Mouse (Mus musculus) limb, embryonic 15.5 days (tissue): Measurements from ENCODE around the gene Adam11. TPM values are rescaled to one million over a fixed set of nuclear protein-coding genes. Genes with fewer than 3 reads are reported as not detected.
A peak's percentile ranks its signal among the peaks of the same experiment; 100 is the strongest.
"Not testable (repeated sequence)": the region's sequence is repeated elsewhere in the genome, so short reads cannot be mapped to it uniquely, and the experiment has no call there.

Experiments
- ATAC-seq: fragments of 200-750 bp; cut with Nextera tagmentation; 2 replicates; pipeline ENCODE4 v1.8.0; 2017; ENCODE audit warnings: low read depth, moderate TSS enrichment; ENCODE audit not compliant: insufficient number of reproducible peaks, low FRiP score, low TSS enrichment
- H3K27ac ChIP-seq: fragments of 300-500 bp; sonication (generic); 2 replicates; pipeline ENCODE4 v1.5.1; 2015; ENCODE audit warnings: moderate library complexity, mild to moderate bottlenecking, inconsistent platforms
- H3K27me3 ChIP-seq: fragments of 300-500 bp; sonication (generic); 2 replicates; pipeline ENCODE4 v1.6.1; 2015; ENCODE audit warnings: inconsistent platforms
- H3K36me3 ChIP-seq: fragments of 300-500 bp; sonication (generic); 2 replicates; pipeline ENCODE4 v1.6.1; 2015; ENCODE audit warnings: inconsistent platforms
- H3K4me1 ChIP-seq: fragments of 300-500 bp; sonication (generic); 2 replicates; pipeline ENCODE4 v1.6.1; 2015; ENCODE audit warnings: inconsistent platforms
- H3K4me2 ChIP-seq: fragments of 300-500 bp; sonication (generic); 2 replicates; pipeline ENCODE4 v1.6.1; 2015; ENCODE audit warnings: mild to moderate bottlenecking, inconsistent platforms
- H3K4me3 ChIP-seq: fragments of 300-500 bp; sonication (generic); 2 replicates; pipeline ENCODE4 v1.5.1; 2015; ENCODE audit warnings: mild to moderate bottlenecking, inconsistent platforms
- H3K9ac ChIP-seq: fragments of 300-500 bp; sonication (generic); 2 replicates; pipeline ENCODE4 v1.6.1; 2015; ENCODE audit warnings: inconsistent platforms
- H3K9me3 ChIP-seq: fragments of 300-500 bp; sonication (generic); 2 replicates; pipeline ENCODE4 v1.6.1; 2016; ENCODE audit warnings: inconsistent platforms
- WGBS: fragments of 180-500 bp; shearing (Covaris S2); methylation state at CpG from one replicate; pipeline ENCODE4 v1.1.7; 2015; 5-methylcytosine and 5-hydroxymethylcytosine counted together
- polyA plus RNA-seq: library from polyadenylated mRNA; unstranded; fragments of >200 nt; fragmentation: Nextera tagmentation; extraction: Ambion mirVana; gene quantifications from 2 replicates; pipeline ENCODE4 v1.2.1, GENCODE M21; 2015

Adam11 gene
- polyA plus RNA-seq = 5.1 and 6.0 TPM in 2 replicates

DNA sequence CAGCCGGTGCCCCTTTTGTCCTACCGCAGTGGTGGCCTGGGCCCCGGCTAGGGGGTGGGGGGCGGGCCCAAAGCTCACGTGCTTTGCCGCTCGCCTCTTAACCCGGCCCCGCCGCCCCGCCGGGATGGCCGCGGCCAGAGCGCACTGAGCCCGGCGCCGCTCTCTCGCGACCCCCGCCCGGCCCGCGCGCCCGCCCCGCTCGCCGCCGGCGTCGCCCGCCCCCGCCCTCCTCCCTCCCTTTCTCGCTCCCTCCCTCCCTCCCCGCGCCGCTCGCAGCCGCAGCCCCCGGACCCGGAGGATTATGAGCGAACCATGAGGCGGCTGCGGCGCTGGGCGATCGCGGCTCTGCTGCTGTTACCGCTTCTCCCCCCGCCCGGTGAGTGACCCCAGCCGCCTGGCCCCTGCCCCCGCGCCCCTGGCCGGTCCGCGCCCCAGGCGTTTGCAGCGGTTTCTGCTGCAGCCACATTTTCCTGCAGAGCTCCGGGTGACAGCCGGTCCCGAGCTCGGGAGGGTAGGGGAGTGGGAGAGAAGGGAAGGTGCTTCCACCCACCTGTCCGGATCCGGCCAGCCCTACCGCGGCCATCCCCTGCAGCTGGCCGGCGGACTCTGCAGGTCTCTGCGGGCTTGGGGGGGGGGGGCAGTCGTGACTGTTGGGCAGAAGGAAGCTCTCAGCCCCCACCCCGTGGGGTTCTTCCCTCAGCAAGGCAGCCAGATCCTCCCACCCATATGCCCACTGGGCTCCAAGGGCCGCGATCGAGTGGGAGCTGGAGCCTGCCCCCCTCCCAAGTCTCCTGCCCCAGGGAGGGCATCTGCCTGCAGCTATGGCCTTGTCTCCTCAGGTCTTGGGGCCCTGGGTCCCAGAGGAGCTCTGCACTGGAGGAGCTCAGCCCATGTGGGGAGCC, at the start of gene Adam11:
Adam11 (plus strand) TSS at position 131 of the 902 bp plus-strand sequence.
- WGBS = under 1% methylated on average over 45 of the region's 76 CpGs

GRCm38 (mm10) chr11:102712411-102712810, 48.8 kb upstream of the Adam11 start:
- Histone ChIP-seq H3K36me3 (no peaks in the 10 kb centered on the region), H3K9me3 (no peaks in the 10 kb centered on the region), H3K4me1 (no peaks in the 10 kb centered on the region), H3K4me2 (no peak overlapping the region), H3K27ac (no peak overlapping the region), H3K27me3 (no peaks in the 10 kb centered on the region), H3K9ac (no peak overlapping the region), H3K4me3 (no peak overlapping the region)
- ATAC-seq = no peak
- 89% methylated on average over 4 of the region's 4 CpGs for whole genome bisulfite sequencing

More for the DNA sequence above, at the start of gene Adam11:
- H3K4me1 ChIP-seq = peaks cover 15% of the 10 kb centered on the region
- H3K36me3 ChIP-seq = no peaks in the 10 kb centered on the region
- peak within 1 kb of the TSS; percentile 56 for H3K4me3 ChIP-seq
- no peak within 1 kb of the TSS for H3K27ac ChIP-seq
- ATAC-seq = no peak
- H3K9ac ChIP-seq = peak within 1 kb of the TSS; percentile 61
- peaks cover 42% of the 10 kb centered on the region for H3K27me3 ChIP-seq
- no peaks in the 10 kb centered on the region for H3K9me3 ChIP-seq
- peak within 1 kb of the TSS; percentile 99 for H3K4me2 ChIP-seq

GRCm38 (mm10) chr11:102714578-102714977, 46.7 kb upstream of the Adam11 start:
- ATAC-seq, H3K9me3 ChIP-seq, H3K27me3 ChIP-seq, H3K36me3 ChIP-seq, H3K27ac ChIP-seq, H3K4me3 ChIP-seq, H3K9ac ChIP-seq, H3K4me2 ChIP-seq, H3K4me1 ChIP-seq: not testable (repeated sequence)
- 78% methylated on average over 2 of the region's 2 CpGs for WGBS

DNA sequence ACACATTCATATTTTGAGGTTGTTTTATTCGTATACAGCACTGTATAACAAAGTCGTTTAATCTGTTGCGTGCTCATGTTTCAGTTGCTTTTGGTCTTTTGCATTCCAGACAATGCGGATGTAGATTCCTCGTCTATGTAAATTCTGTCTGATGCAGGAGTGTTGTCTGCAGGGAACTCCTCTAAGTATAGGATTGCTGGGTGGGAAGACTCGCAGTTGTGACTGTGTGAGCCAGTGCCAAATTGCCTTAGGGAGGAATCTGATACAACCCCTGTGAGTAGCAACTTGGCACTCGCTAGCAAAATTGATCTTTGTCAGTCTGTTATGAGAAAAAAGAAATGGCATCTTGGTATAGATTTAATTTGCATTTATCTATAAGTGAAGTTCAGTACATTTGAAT, 45.1 kb upstream of the Adam11 start:
- Histone ChIP-seq H3K9ac (no peak overlapping the region), H3K36me3 (no peaks in the 10 kb centered on the region), H3K4me2 (no peak overlapping the region), H3K4me3 (no peak overlapping the region), H3K9me3 (0 out of 2 replicates have a peak, but pooled peaks cover 5% of the 10 kb centered on the region), H3K27ac (no peak overlapping the region), H3K27me3 (no peaks in the 10 kb centered on the region), H3K4me1 (no peaks in the 10 kb centered on the region)
- ATAC-seq = no peak
- 51% methylated on average over 7 of the region's 7 CpGs for WGBS

DNA sequence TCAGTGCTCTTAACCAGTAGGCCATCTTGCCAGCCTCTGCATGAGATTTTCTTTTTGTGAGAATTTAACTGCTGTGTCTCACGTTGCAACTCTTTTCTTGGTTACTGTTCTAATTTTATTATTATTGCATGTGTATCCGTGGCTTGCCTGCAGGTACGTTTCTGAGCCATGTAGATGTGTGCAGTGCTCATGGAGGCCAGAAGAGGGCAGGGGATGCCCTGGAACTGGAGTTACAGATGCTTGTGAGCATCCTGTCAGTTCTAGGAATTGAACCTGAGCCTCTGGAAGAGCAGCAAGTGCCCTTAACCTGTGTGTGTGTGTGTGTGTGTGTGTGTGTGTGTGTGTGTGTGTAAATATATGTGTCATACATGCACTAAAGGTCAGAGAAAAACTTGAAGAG, 35.7 kb upstream of the Adam11 start:
- no peaks in the 10 kb centered on the region for H3K9me3 ChIP-seq
- no peaks in the 10 kb centered on the region for H3K36me3 ChIP-seq
- no peaks in the 10 kb centered on the region for H3K4me1 ChIP-seq
- ATAC-seq = no peak
- H3K27me3 ChIP-seq = no peaks in the 10 kb centered on the region
- 30% methylated on average over 3 of the region's 3 CpGs for WGBS
- H3K9ac ChIP-seq = no peak overlapping the region
- no peak overlapping the region for H3K27ac ChIP-seq
- no peak overlapping the region for H3K4me3 ChIP-seq
- no peak overlapping the region for H3K4me2 ChIP-seq

- Histone ChIP-seq H3K4me2 (no peak overlapping the region), H3K9ac (no peak overlapping the region), H3K4me1 (no peaks in the 10 kb centered on the region), H3K36me3 (no peaks in the 10 kb centered on the region), H3K27ac (no peak overlapping the region), H3K9me3 (no peaks in the 10 kb centered on the region), H3K4me3 (no peak overlapping the region), H3K27me3 (no peaks in the 10 kb centered on the region)
- ATAC-seq = no peak
- 35% methylated on average over 7 of the region's 7 CpGs for whole genome bisulfite sequencing
Measured at GRCm38 (mm10) chr11:102728614-102729013, 32.6 kb upstream of the Adam11 start.

GRCm38 (mm10) chr11:102729835-102730234, 31.4 kb upstream of the Adam11 start:
- WGBS = 77% methylated on average over 3 of the region's 3 CpGs
- Histone ChIP-seq H3K36me3 (no peaks in the 10 kb centered on the region), H3K9me3 (no peaks in the 10 kb centered on the region), H3K27ac (no peak overlapping the region), H3K9ac (no peak overlapping the region), H3K4me1 (no peaks in the 10 kb centered on the region), H3K4me3 (no peak overlapping the region), H3K27me3 (no peaks in the 10 kb centered on the region), H3K4me2 (no peak overlapping the region)
- no peak for ATAC-seq

GRCm38 (mm10) chr11:102731366-102731765, 29.9 kb upstream of the Adam11 start:
- Histone ChIP-seq H3K27me3 (no peaks in the 10 kb centered on the region), H3K27ac (no peak overlapping the region), H3K4me3 (no peak overlapping the region), H3K4me2 (no peak overlapping the region), H3K36me3 (no peaks in the 10 kb centered on the region), H3K4me1 (no peaks in the 10 kb centered on the region), H3K9me3 (no peaks in the 10 kb centered on the region), H3K9ac (no peak overlapping the region)
- ATAC-seq = no peak
- WGBS = 75% methylated on average over 6 of the region's 6 CpGs

- Histone ChIP-seq H3K4me3 (no peak overlapping the region), H3K4me1 (no peaks in the 10 kb centered on the region), H3K9me3 (no peaks in the 10 kb centered on the region), H3K27ac (no peak overlapping the region), H3K9ac (no peak overlapping the region), H3K27me3 (peaks cover 3% of the 10 kb centered on the region), H3K4me2 (no peak overlapping the region), H3K36me3 (no peaks in the 10 kb centered on the region)
- 56% methylated on average over 5 of the region's 5 CpGs for WGBS
- no peak for ATAC-seq
Measured at GRCm38 (mm10) chr11:102733146-102733545, 28.1 kb upstream of the Adam11 start.

DNA sequence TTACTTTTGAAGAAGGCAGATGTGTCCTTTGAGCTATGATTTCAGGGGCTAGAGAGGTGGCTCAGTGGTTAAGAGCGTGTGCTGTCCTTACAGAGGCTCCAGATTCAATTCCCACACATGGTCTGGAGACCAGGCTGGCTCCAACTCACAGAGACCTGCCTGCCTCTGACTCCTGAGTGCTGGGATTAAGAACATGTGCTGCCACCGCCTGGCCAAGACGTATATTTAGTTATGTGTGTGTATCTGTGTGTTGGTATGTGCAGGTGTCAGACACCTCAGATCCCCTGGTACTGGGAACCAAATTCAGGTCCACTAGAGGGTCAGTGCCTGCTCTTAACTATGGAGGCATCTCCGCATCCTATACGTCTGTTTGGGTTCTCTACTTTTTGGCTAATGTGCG, 26.3 kb upstream of the Adam11 start:
- H3K27ac ChIP-seq = no peak overlapping the region
- H3K27me3 ChIP-seq = peaks cover 13% of the 10 kb centered on the region
- WGBS = 87% methylated on average over 6 of the region's 6 CpGs
- no peak overlapping the region for H3K9ac ChIP-seq
- no peak for ATAC-seq
- H3K9me3 ChIP-seq = no peaks in the 10 kb centered on the region
- H3K36me3 ChIP-seq = no peaks in the 10 kb centered on the region
- H3K4me2 ChIP-seq = no peak overlapping the region
- H3K4me1 ChIP-seq = peaks cover 10% of the 10 kb centered on the region
- H3K4me3 ChIP-seq = no peak overlapping the region

GRCm38 (mm10) chr11:102738046-102738445, 23.2 kb upstream of the Adam11 start:
- 79% methylated on average over 3 of the region's 3 CpGs for WGBS
- Histone ChIP-seq H3K27me3 (peaks cover 20% of the 10 kb centered on the region), H3K4me3 (no peak overlapping the region), H3K4me2 (no peak overlapping the region), H3K36me3 (no peaks in the 10 kb centered on the region), H3K4me1 (peaks cover 16% of the 10 kb centered on the region), H3K9me3 (no peaks in the 10 kb centered on the region), H3K9ac (no peak overlapping the region), H3K27ac (no peak overlapping the region)
- no peak for ATAC-seq

- no peaks in the 10 kb centered on the region for H3K9me3 ChIP-seq
- WGBS = 6% methylated on average over 20 of the region's 20 CpGs
- no peaks in the 10 kb centered on the region for H3K36me3 ChIP-seq
- H3K4me1 ChIP-seq = peaks cover 16% of the 10 kb centered on the region
- peaks cover 20% of the 10 kb centered on the region for H3K27me3 ChIP-seq
- H3K4me3 ChIP-seq = peak overlapping the region; percentile 32
- ATAC-seq = peak; percentile 45; the same call in 1 of the 2 replicates
- H3K9ac ChIP-seq = no peak overlapping the region
- H3K4me2 ChIP-seq = peak overlapping the region; percentile 75
- no peak overlapping the region for H3K27ac ChIP-seq
Measured at GRCm38 (mm10) chr11:102739278-102739966, 21.8 kb upstream of the Adam11 start.
